Mouse (Mus musculus): ENCODE data around the gene Spag7.

- TF ChIP-seq CTCF (IDR thresholded peaks at IDR 0.05; ENCODE audit: insufficient read depth, low read depth, low read length) = no peak
- no peak for TF ChIP-seq POLR2A (IDR thresholded peaks at IDR 0.05; ENCODE audit: insufficient read depth, low read depth, low read length)
These were observed 17.8 kb downstream of the Spag7 start for GRCm38 (mm10) chr11:70651391-70651790.
